8 mouse cellular contexts compared by ENCODE assay signal in genomic region chr4:154636721-154637311, GRCm38 (mm10). TPM values are rescaled to one million over a fixed set of nuclear protein-coding genes. Genes with fewer than 3 reads are reported as not detected.
DNase-seq lines count a peak whose midpoint lies in the region; ATAC-seq and TF ChIP-seq lines count a peak whose summit lies in the region.

Gene Prdm16, minus strand, starts transcription at chr4:154636873.

- peak within 1 kb of the TSS; percentile 84 for H3K4me3 ChIP-seq in heart, embryonic 13.5 days
- peak within 1 kb of the TSS; percentile 64 for H3K4me3 ChIP-seq in kidney, embryonic 15.5 days (replicated peaks)
- peak within 1 kb of the TSS; percentile 47 for H3K4me3 ChIP-seq in testis, adult 2 months (ENCODE audit: control insufficient read depth, low read depth, low read length)

- DNase-seq in right cerebral cortex, postnatal 10 days (ENCODE audit: low spot score in 2 of 2), result peak; percentile 57 to 59
- DNase-seq in right cerebral cortex, postnatal 14 days, result no peak
- DNase-seq in embryo, embryonic 10.5 days (ENCODE audit: low spot score), result peak; percentile 87
- peak; percentile 53 for DNase-seq in lung, postnatal 10 days

- H3K36me3 ChIP-seq in heart, embryonic 13.5 days, result no peaks in the 10 kb centered on the region
- H3K36me3 ChIP-seq in kidney, embryonic 15.5 days, result no peaks in the 10 kb centered on the region
- H3K36me3 ChIP-seq in testis, adult 2 months (ENCODE audit: control insufficient read depth, insufficient read depth, low read length), result no peaks in the 10 kb centered on the region

- no peak for ATAC-seq in heart, embryonic 13.5 days (ENCODE audit: extremely low read depth, insufficient number of reproducible peaks, low FRiP score, low TSS enrichment)
- peak; percentile 41; the same call in 1 of the 2 replicates for ATAC-seq in kidney, embryonic 15.5 days (replicated peaks; ENCODE audit: low FRiP score)
- no peak for ATAC-seq in cerebellum, adult (ENCODE audit: insufficient number of reproducible peaks, low FRiP score, low TSS enrichment)

- no peak for TF ChIP-seq POLR2A in testis, adult 2 months (IDR thresholded peaks at IDR 0.05; ENCODE audit: control insufficient read depth, low read depth, low read length)

- peak within 1 kb of the TSS; percentile 88 for H3K4me2 ChIP-seq in heart, embryonic 13.5 days
- peak within 1 kb of the TSS; percentile 93 for H3K4me2 ChIP-seq in kidney, embryonic 15.5 days

- under 1% methylated on average over 47 of the region's 47 CpGs for WGBS in heart, embryonic 13.5 days
- under 1% methylated on average over 47 of the region's 47 CpGs for WGBS in kidney, embryonic 15.5 days

- peak within 1 kb of the TSS; percentile 95 for H3K27ac ChIP-seq in heart, embryonic 13.5 days (replicated peaks)
- H3K27ac ChIP-seq in kidney, embryonic 15.5 days, result peak within 1 kb of the TSS; percentile 94
- no peak within 1 kb of the TSS for H3K27ac ChIP-seq in testis, adult 2 months (ENCODE audit: control insufficient read depth, insufficient read depth, low read depth, low read length)

- H3K27me3 ChIP-seq in heart, embryonic 13.5 days (replicated peaks), result peaks cover 86% of the 10 kb centered on the region
- H3K27me3 ChIP-seq in kidney, embryonic 15.5 days, result peaks cover 98% of the 10 kb centered on the region
- H3K27me3 ChIP-seq in testis, adult 2 months (ENCODE audit: control insufficient read depth, insufficient read depth, low read length), result peaks cover 17% of the 10 kb centered on the region

- H3K9ac ChIP-seq in heart, embryonic 13.5 days, result peak within 1 kb of the TSS; percentile 99
- peak within 1 kb of the TSS; percentile 62 for H3K9ac ChIP-seq in kidney, embryonic 15.5 days

- TF ChIP-seq CTCF in testis, adult 2 months (IDR thresholded peaks at IDR 0.05; ENCODE audit: control insufficient read depth, insufficient read depth, insufficient replicate concordance, low read depth, low read length), result no peak

- no peaks in the 10 kb centered on the region for H3K9me3 ChIP-seq in heart, embryonic 13.5 days
- no peaks in the 10 kb centered on the region for H3K9me3 ChIP-seq in kidney, embryonic 15.5 days (replicated peaks)

- peaks cover 63% of the 10 kb centered on the region for H3K4me1 ChIP-seq in heart, embryonic 13.5 days
- H3K4me1 ChIP-seq in kidney, embryonic 15.5 days, result peaks cover 38% of the 10 kb centered on the region
- H3K4me1 ChIP-seq in testis, adult 2 months (ENCODE audit: control insufficient read depth, insufficient read depth, low read length), result peaks cover 29% of the 10 kb centered on the region

RNA-seq across cellular contexts. Expression of gene Prdm16, which starts in this region (rescaled TPM):
- polyA plus RNA-seq in heart, embryonic 13.5 days (2015; fragmentation: Nextera tagmentation; extraction: Ambion mirVana), result 15.3 and 19.3 TPM in 2 replicates
- polyA plus RNA-seq in kidney, embryonic 15.5 days (2015; fragmentation: Nextera tagmentation; extraction: Ambion mirVana), result 22.0 and 22.1 TPM in 2 replicates
- 3.0 and 3.4 TPM in 2 replicates for polyA plus RNA-seq in testis, adult 2 months (2012; rRNA removed)
